Mouse (Mus musculus) ES-Bruce4 (cell line): ENCODE measurements around the gene Mybpc2. TPM values are rescaled to one million over a fixed set of nuclear protein-coding genes. Genes with fewer than 3 reads are reported as not detected.

Experiments used
- H3K27ac ChIP-seq: 2 replicates; pipeline ENCODE4 v1.5.1; 2012; ENCODE audit warnings: low read length, inconsistent platforms; ENCODE audit not compliant: insufficient read depth
- H3K27me3 ChIP-seq: 2 replicates; pipeline ENCODE4 v1.6.1; 2012; ENCODE audit warnings: mild to moderate bottlenecking, low read length, inconsistent platforms; ENCODE audit not compliant: control insufficient read depth, poor library complexity, insufficient read depth, severe bottlenecking
- H3K36me3 ChIP-seq: 2 replicates; pipeline ENCODE4 v1.6.1; 2012; ENCODE audit warnings: inconsistent platforms, mild to moderate bottlenecking, low read length, moderate library complexity; ENCODE audit not compliant: control insufficient read depth, poor library complexity, insufficient read depth, severe bottlenecking
- H3K4me1 ChIP-seq: one replicate; pipeline ENCODE4 v1.8.1; 2011; ENCODE audit warnings: low read length; ENCODE audit not compliant: control insufficient read depth, insufficient read depth
- H3K4me3 ChIP-seq: 2 replicates; pipeline ENCODE4 v1.5.1; 2011; ENCODE audit warnings: low read depth, mild to moderate bottlenecking, low read length
- H3K9ac ChIP-seq: 2 replicates; pipeline ENCODE4 v1.6.1; 2012; ENCODE audit warnings: low read depth, mild to moderate bottlenecking, inconsistent platforms; ENCODE audit not compliant: poor library complexity, severe bottlenecking
- H3K9me3 ChIP-seq: replicated peaks from 2 replicates; pipeline ENCODE4 v1.6.1; 2012; ENCODE audit warnings: mild to moderate bottlenecking, low read length, inconsistent platforms; ENCODE audit not compliant: control insufficient read depth, poor library complexity, insufficient read depth, severe bottlenecking
- CTCF ChIP-seq: IDR thresholded peaks from one replicate; pipeline ENCODE4 v1.8.1; 2011; ENCODE audit warnings: low read depth, low read length
- EP300 ChIP-seq: IDR thresholded peaks from 2 replicates; pipeline ENCODE4 v1.6.1; 2011; ENCODE audit warnings: low read depth, low read length; ENCODE audit not compliant: insufficient read depth
- POLR2A ChIP-seq: IDR thresholded peaks from one replicate; pipeline ENCODE4 v1.8.1; 2011; ENCODE audit warnings: low read length; ENCODE audit not compliant: insufficient read depth
- polyA plus RNA-seq: library from polyadenylated mRNA; stranded (reverse); fragments of >200 nt; gene quantifications from 2 replicates; pipeline ENCODE4 v1.2.4, GENCODE M21; 2011; ENCODE audit warnings: low read depth; ENCODE audit not compliant: missing spikeins, insufficient read depth, insufficient read length

The Mybpc2 gene
- polyA plus RNA-seq, 1 experiment = 2.5 TPM

GRCm38 (mm10) chr7:44538756-44539624, 14.5 kb upstream of the Mybpc2 start:
- no peak overlapping the region for H3K27ac ChIP-seq
- H3K27me3 ChIP-seq = no peaks in the 10 kb centered on the region
- H3K4me3 ChIP-seq = peak overlapping the region; percentile 1
- no peak overlapping the region for H3K9ac ChIP-seq
- TF ChIP-seq POLR2A = no peak
- 0 out of 2 replicates have a peak, but pooled peaks have one; percentile 11 for TF ChIP-seq EP300
- TF ChIP-seq CTCF = peak; percentile 38
- H3K9me3 ChIP-seq = no peaks in the 10 kb centered on the region
- H3K4me1 ChIP-seq = peaks cover 7% of the 10 kb centered on the region
- peaks cover 38% of the 10 kb centered on the region for H3K36me3 ChIP-seq

- Histone ChIP-seq H3K4me3 (no peak overlapping the region), H3K36me3 (peaks cover 35% of the 10 kb centered on the region), H3K27ac (no peak overlapping the region), H3K9ac (no peak overlapping the region), H3K9me3 (no peaks in the 10 kb centered on the region), H3K27me3 (no peaks in the 10 kb centered on the region), H3K4me1 (peaks cover 10% of the 10 kb centered on the region)
- no peak for TF ChIP-seq EP300
- TF ChIP-seq POLR2A = no peak
- TF ChIP-seq CTCF = no peak
These were observed 13.0 kb upstream of the Mybpc2 start for GRCm38 (mm10) chr7:44537496-44537895.

GRCm38 (mm10) chr7:44537009-44537408, 12.6 kb upstream of the Mybpc2 start:
- Histone ChIP-seq H3K9ac (no peak overlapping the region), H3K36me3 (peaks cover 35% of the 10 kb centered on the region), H3K27ac (no peak overlapping the region), H3K4me1 (peaks cover 10% of the 10 kb centered on the region), H3K4me3 (no peak overlapping the region), H3K27me3 (no peaks in the 10 kb centered on the region), H3K9me3 (no peaks in the 10 kb centered on the region)
- TF ChIP-seq POLR2A = no peak
- TF ChIP-seq EP300 = no peak
- no peak for TF ChIP-seq CTCF

GRCm38 (mm10) chr7:44536590-44536968, 12.1 kb upstream of the Mybpc2 start:
- Histone ChIP-seq H3K36me3 (peaks cover 32% of the 10 kb centered on the region), H3K9me3 (no peaks in the 10 kb centered on the region), H3K4me1 (peaks cover 10% of the 10 kb centered on the region), H3K27ac (no peak overlapping the region), H3K4me3 (no peak overlapping the region), H3K9ac (no peak overlapping the region), H3K27me3 (no peaks in the 10 kb centered on the region)
- TF ChIP-seq EP300 (no peak), POLR2A (no peak), CTCF (no peak)

GRCm38 (mm10) chr7:44535657-44536589, 11.5 kb upstream of the Mybpc2 start:
- Histone ChIP-seq H3K36me3 (peaks cover 26% of the 10 kb centered on the region), H3K27ac (no peak overlapping the region), H3K9me3 (no peaks in the 10 kb centered on the region), H3K9ac (no peak overlapping the region), H3K4me1 (peaks cover 10% of the 10 kb centered on the region), H3K27me3 (no peaks in the 10 kb centered on the region), H3K4me3 (no peak overlapping the region)
- no peak for TF ChIP-seq POLR2A
- TF ChIP-seq CTCF = no peak
- no peak for TF ChIP-seq EP300
